Mouse (Mus musculus): ENCODE measurements at regions not wholly inside any gene's neighbourhood (a gene's known extent, or its start where the extent isn't known, plus 50 kb on each side); places are given as distances from the start of the nearest gene placed in this dataset.
"Not testable (repeated sequence)": the region's sequence is repeated elsewhere in the genome, so short reads cannot be mapped to it uniquely, and the experiment has no call there.

GRCm38 (mm10) chr16:50526930-50527329, 64.0 kb downstream of the Ccdc54 start:
- H3K36me3 ChIP-seq (replicated peaks in 1 of 2; ENCODE audit: control insufficient read depth in 1 of 2, insufficient read depth in 1 of 2, low read length in 1 of 2); H3K27me3 ChIP-seq (replicated peaks); in situ Hi-C loops (cut with MboI; ENCODE audit: low pct_ligation_motif_present, low pct_unique_long_range_greater_than_20kb, low sequenced_read_pairs); dilution Hi-C loops (cut with MboI; ENCODE audit: extremely low pct_ligation_motif_present, extremely low pct_unique_long_range_greater_than_20kb, low sequenced_read_pairs); H3K9me3 ChIP-seq (replicated peaks; ENCODE audit: low read length): not testable (repeated sequence)
- Histone ChIP-seq H3K4me3 (replicated peaks in 1 of 3; ENCODE audit: low read depth in 2 of 3, low read length in 2 of 3, poor library complexity in 1 of 3) (peak overlapping the region; percentile 55 to 70 (median 61)), H3K27ac (ENCODE audit: insufficient read depth, low read depth) (peak overlapping the region; percentile 73), H3K79me2 (replicated peaks; ENCODE audit: control insufficient read depth, extremely low read depth, insufficient read depth, poor library complexity, severe bottlenecking) (peaks cover 26% of the 10 kb centered on the region), H3K4me2 (ENCODE audit: insufficient read depth, low read depth, poor library complexity, severe bottlenecking) (peak overlapping the region; percentile 95), H3K4me1 (ENCODE audit: control insufficient read depth in 1 of 2, insufficient read depth in 2 of 2) (peaks cover 5 to 37% of the 10 kb centered on the region in 2 experiments; a peak in 3 of 4 replicates), H3K9ac (ENCODE audit: insufficient read depth, low read depth) (peak overlapping the region; percentile 67)
- DNase-seq (ENCODE audit: extremely low read depth) = peak; percentile 46
- TF ChIP-seq MAX (IDR thresholded peaks at IDR 0.05; ENCODE audit: low read length) (peak; percentile 80), MYC (IDR thresholded peaks at IDR 0.05; ENCODE audit: low read depth, low read length) (peak; percentile 90), CHD2 (IDR thresholded peaks at IDR 0.05; ENCODE audit: low read length) (peak; percentile 33; the same call in 1 of the 2 replicates), MXI1 (IDR thresholded peaks at IDR 0.05; ENCODE audit: low read depth, low read length) (peak; percentile 81; the same call in 1 of the 2 replicates), BHLHE40 (IDR thresholded peaks at IDR 0.05; ENCODE audit: low read depth, low read length) (peak; percentile 43)

- peaks cover 5 to 33% of the 10 kb centered on the region in 2 experiments; a peak in 3 of 4 replicates for H3K4me1 ChIP-seq (ENCODE audit: control insufficient read depth in 1 of 2, insufficient read depth in 2 of 2)
- H3K9ac ChIP-seq (ENCODE audit: insufficient read depth, low read depth) = peak overlapping the region; percentile 86
- H3K27ac ChIP-seq (ENCODE audit: insufficient read depth, low read depth) = peak overlapping the region; percentile 37; the same call in 1 of the 2 replicates
- peaks cover 20% of the 10 kb centered on the region for H3K79me2 ChIP-seq (replicated peaks; ENCODE audit: control insufficient read depth, extremely low read depth, insufficient read depth, poor library complexity, severe bottlenecking)
- peak; percentile 98 for DNase-seq (ENCODE audit: extremely low read depth)
- no peaks in the 10 kb centered on the region for H3K36me3 ChIP-seq (replicated peaks in 1 of 2; ENCODE audit: control insufficient read depth in 1 of 2, insufficient read depth in 1 of 2, low read length in 1 of 2)
- peak overlapping the region; percentile 95 for H3K4me2 ChIP-seq (ENCODE audit: insufficient read depth, low read depth, poor library complexity, severe bottlenecking)
- dilution Hi-C loops (cut with MboI; ENCODE audit: extremely low pct_ligation_motif_present, extremely low pct_unique_long_range_greater_than_20kb, low sequenced_read_pairs) = no loop called here
- in situ Hi-C loops (cut with MboI; ENCODE audit: low pct_ligation_motif_present, low pct_unique_long_range_greater_than_20kb, low sequenced_read_pairs) = no loop called here
- peak overlapping the region; percentile 55 to 70 (median 61) for H3K4me3 ChIP-seq (replicated peaks in 1 of 3; ENCODE audit: low read depth in 2 of 3, low read length in 2 of 3, poor library complexity in 1 of 3)
- no peaks in the 10 kb centered on the region for H3K27me3 ChIP-seq (replicated peaks)
- no peaks in the 10 kb centered on the region for H3K9me3 ChIP-seq (replicated peaks; ENCODE audit: low read length)
- TF ChIP-seq MAFK (IDR thresholded peaks at IDR 0.05; ENCODE audit: insufficient replicate concordance, low read length) (peak; percentile 89), MAX (IDR thresholded peaks at IDR 0.05; ENCODE audit: low read length) (peak; percentile 58; the same call in 1 of the 2 replicates), RCOR1 (conservative IDR thresholded peaks at IDR 0.05; ENCODE audit: low read depth, low read length) (peak; percentile 81; the same call in 1 of the 2 replicates), TCF12 (IDR thresholded peaks at IDR 0.05; ENCODE audit: low read depth, low read length) (peak; percentile 90), POLR2A (IDR thresholded peaks at IDR 0.05; ENCODE audit: low read depth, low read length) (peak; percentile 94), ZNF384 (IDR thresholded peaks at IDR 0.05; ENCODE audit: low read depth, low read length) (no peak), RAD21 (IDR thresholded peaks at IDR 0.05; ENCODE audit: low read depth, low read length) (no peak), MAZ (IDR thresholded peaks at IDR 0.05; ENCODE audit: low read depth, low read length) (peak; percentile 53; the same call in 1 of the 2 replicates), TBP (conservative IDR thresholded peaks at IDR 0.05; ENCODE audit: low read depth, low read length) (peak; percentile 94), CTCF (conservative IDR thresholded peaks at IDR 0.05 in 1 of 2, IDR thresholded peaks at IDR 0.05 in 1 of 2; ENCODE audit: low read depth in 2 of 2, low read length in 2 of 2) (no peak), JUN (IDR thresholded peaks at IDR 0.05; ENCODE audit: insufficient read depth, low read depth, low read length) (0 out of 2 replicates have a peak, but pooled peaks have one; percentile 8), PAX5 (IDR thresholded peaks at IDR 0.05; ENCODE audit: low read length) (no peak), SIN3A (IDR thresholded peaks at IDR 0.05; ENCODE audit: low read length) (peak; percentile 97), ZKSCAN1 (IDR thresholded peaks at IDR 0.05; ENCODE audit: borderline replicate concordance, low read depth, low read length) (no peak), E2F4 (IDR thresholded peaks at IDR 0.05; ENCODE audit: insufficient replicate concordance, low read depth, low read length) (0 out of 2 replicates have a peak, but pooled peaks have one; percentile 79), NELFE (IDR thresholded peaks at IDR 0.05; ENCODE audit: low read depth, low read length) (peak; percentile 97), KAT2A (IDR thresholded peaks at IDR 0.05; ENCODE audit: insufficient replicate concordance, low read length) (peak; percentile 79; the same call in 1 of the 2 replicates), ETS1 (conservative IDR thresholded peaks at IDR 0.05; ENCODE audit: low read depth, low read length) (peak; percentile 60; the same call in 1 of the 2 replicates), MYC (IDR thresholded peaks at IDR 0.05; ENCODE audit: low read depth, low read length) (peak; percentile 87), GABPA (IDR thresholded peaks at IDR 0.05; ENCODE audit: insufficient replicate concordance, low read depth, low read length) (no peak), SMC3 (IDR thresholded peaks at IDR 0.05; ENCODE audit: low read depth, low read length) (no peak), NRF1 (IDR thresholded peaks at IDR 0.05; ENCODE audit: low read depth, low read length) (no peak), POLR2AphosphoS2 (IDR thresholded peaks at IDR 0.05; ENCODE audit: low read depth, low read length) (peak; percentile 94), HCFC1 (IDR thresholded peaks at IDR 0.05; ENCODE audit: low read depth, low read length) (peak; percentile 83), MEF2A (IDR thresholded peaks at IDR 0.05; ENCODE audit: borderline replicate concordance, low read depth, low read length) (peak; percentile 91), CHD2 (IDR thresholded peaks at IDR 0.05; ENCODE audit: low read length) (peak; percentile 84), ZC3H11A (IDR thresholded peaks at IDR 0.05; ENCODE audit: low read depth, low read length) (no peak), UBTF (IDR thresholded peaks at IDR 0.05; ENCODE audit: low read depth, low read length) (no peak), ELF1 (IDR thresholded peaks at IDR 0.05; ENCODE audit: low read depth, low read length) (peak; percentile 98), ZMIZ1 (IDR thresholded peaks at IDR 0.05; ENCODE audit: low read depth, low read length) (peak; percentile 97)
These were observed 65.0 kb downstream of the Ccdc54 start for GRCm38 (mm10) chr16:50525934-50526366.

Measured in CH12.LX (cell line).